Mouse (Mus musculus) ES-E14 (cell line): Measurements from ENCODE around the gene Ccdc130.

Source experiments
- CHD2 ChIP-seq: IDR thresholded peaks from 2 replicates; pipeline ENCODE4 v1.6.1; 2014; ENCODE audit warnings: mild to moderate bottlenecking, low read depth, low read length, inconsistent platforms
- ZC3H11A ChIP-seq: IDR thresholded peaks from 2 replicates; pipeline ENCODE4 v1.6.1; 2012; ENCODE audit warnings: low read depth, mild to moderate bottlenecking, inconsistent platforms, low read length, borderline replicate concordance

- TF ChIP-seq CHD2 = no peak
- TF ChIP-seq ZC3H11A = no peak
These were observed 61.5 kb downstream of the Ccdc130 start for GRCm38 (mm10) chr8:84208381-84209380.
